Mouse (Mus musculus) brain, embryonic 14.5 days (tissue): ENCODE data around the gene Mbtd1.

ENCODE experiments used
- CTCF ChIP-seq: fragments of 200-500 bp; IDR thresholded peaks from 2 replicates; pipeline ENCODE4 v1.5.1; 2012; ENCODE audit warnings: inconsistent platforms, mild to moderate bottlenecking, moderate library complexity, borderline replicate concordance; ENCODE audit not compliant: insufficient read depth, insufficient read length; ENCODE audit errors: extremely low read depth
- POLR2A ChIP-seq: fragments of 200-500 bp; IDR thresholded peaks from 2 replicates; pipeline ENCODE4 v1.6.1; 2012; ENCODE audit warnings: mild to moderate bottlenecking, inconsistent platforms, borderline replicate concordance; ENCODE audit not compliant: poor library complexity, insufficient read depth, insufficient read length, severe bottlenecking; ENCODE audit errors: extremely low read depth

DNA sequence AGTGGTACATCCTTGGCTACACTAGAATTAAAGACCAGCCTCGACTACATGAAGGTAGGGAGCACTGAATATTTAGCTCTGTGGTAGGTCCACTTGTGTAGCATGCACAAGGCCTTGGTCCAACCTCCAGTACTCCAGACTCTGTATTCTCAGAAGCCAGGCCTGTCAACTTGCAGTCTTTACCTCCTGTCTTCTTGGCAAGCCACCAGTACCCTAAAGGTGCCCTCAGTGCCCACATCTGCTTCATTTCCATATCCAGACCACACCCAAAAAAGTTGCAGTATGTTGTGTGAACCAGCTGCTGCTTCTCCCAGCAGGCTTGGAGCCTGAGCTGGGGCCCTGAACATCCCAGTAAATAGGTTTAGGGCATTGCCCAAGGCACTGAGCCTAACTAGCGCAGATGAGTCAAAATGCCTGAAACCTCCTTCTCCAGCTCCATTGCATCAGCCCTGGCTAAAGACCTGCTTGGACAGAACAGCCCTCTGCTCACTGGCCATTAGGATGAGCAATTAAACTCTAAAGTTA lies 71.4 kb downstream of the Mbtd1 start:
- no peak for TF ChIP-seq POLR2A
- TF ChIP-seq CTCF: no peak
